Mouse (Mus musculus) olfactory bulb, adult 2 months (tissue): Measurements from ENCODE around the gene Timp2. TPM values are rescaled to one million over a fixed set of nuclear protein-coding genes. Genes with fewer than 3 reads are reported as not detected.
A peak's percentile ranks its signal among the peaks of the same experiment; 100 is the strongest.
"Not testable (repeated sequence)": the region's sequence is repeated elsewhere in the genome, so short reads cannot be mapped to it uniquely, and the experiment has no call there.

ENCODE experiments used
- H3K27ac ChIP-seq: fragments of 200-500 bp; 2 replicates; pipeline ENCODE4 v1.5.1; 2012; ENCODE audit warnings: low read depth, low read length; ENCODE audit not compliant: insufficient read depth
- H3K4me1 ChIP-seq: fragments of 200-500 bp; 2 replicates; pipeline ENCODE4 v1.6.1; 2012; ENCODE audit warnings: low read length; ENCODE audit not compliant: control insufficient read depth, insufficient read depth
- H3K4me3 ChIP-seq: fragments of 200-500 bp; 2 replicates; pipeline ENCODE4 v1.5.1; 2012; ENCODE audit warnings: mild to moderate bottlenecking, low read depth, low read length, moderate library complexity; ENCODE audit not compliant: insufficient read depth
- CTCF ChIP-seq: fragments of 200-500 bp; IDR thresholded peaks from 2 replicates; pipeline ENCODE4 v1.5.1; 2012; ENCODE audit warnings: low read depth, mild to moderate bottlenecking, low read length, moderate library complexity; ENCODE audit not compliant: insufficient read depth
- POLR2A ChIP-seq: fragments of 200-500 bp; IDR thresholded peaks from 2 replicates; pipeline ENCODE4 v1.6.1; 2012; ENCODE audit warnings: mild to moderate bottlenecking, low read depth, low read length, moderate library complexity; ENCODE audit not compliant: insufficient read depth
- WGBS: fragments of 180-500 bp; shearing (Covaris S2); methylation state at CpG from one replicate; pipeline ENCODE4 v1.1.7; 2018; 5-methylcytosine and 5-hydroxymethylcytosine counted together
- polyA plus RNA-seq: library from polyadenylated mRNA; stranded (reverse); fragments of >200 nt; gene quantifications from 2 replicates; pipeline ENCODE4 v1.2.4, GENCODE M21; 2012; ENCODE audit warnings: low replicate concordance; ENCODE audit not compliant: missing spikeins, insufficient read depth, insufficient read length

Timp2 gene
- polyA plus RNA-seq, 1 experiment, result 441 TPM

DNA sequence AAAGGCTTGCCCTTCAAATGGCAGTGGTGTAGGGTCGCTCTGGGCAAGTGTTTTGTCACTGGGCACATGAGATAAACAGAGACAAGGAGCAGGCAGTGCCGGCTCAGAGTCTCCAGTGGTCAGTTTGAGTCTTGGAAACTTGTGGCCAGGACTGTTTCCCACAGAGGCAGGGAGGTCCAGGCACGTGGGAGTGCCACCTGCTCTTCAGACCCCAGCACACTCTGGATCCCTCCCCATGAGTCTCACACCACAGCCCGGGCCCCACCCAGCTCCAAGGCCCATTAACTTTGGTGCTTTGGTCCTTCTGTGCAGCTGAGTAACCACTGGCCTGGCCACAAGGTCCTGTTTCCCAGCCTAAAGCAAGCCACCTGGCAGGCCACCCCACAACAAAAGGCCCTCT is 33.6 kb downstream of the Timp2 start:
- Histone ChIP-seq H3K4me3 (no peak overlapping the region), H3K27ac (no peak overlapping the region), H3K4me1 (peaks cover 28% of the 10 kb centered on the region)
- TF ChIP-seq CTCF (no peak), POLR2A (no peak)
- 74% methylated on average over 4 of the region's 4 CpGs for WGBS

DNA sequence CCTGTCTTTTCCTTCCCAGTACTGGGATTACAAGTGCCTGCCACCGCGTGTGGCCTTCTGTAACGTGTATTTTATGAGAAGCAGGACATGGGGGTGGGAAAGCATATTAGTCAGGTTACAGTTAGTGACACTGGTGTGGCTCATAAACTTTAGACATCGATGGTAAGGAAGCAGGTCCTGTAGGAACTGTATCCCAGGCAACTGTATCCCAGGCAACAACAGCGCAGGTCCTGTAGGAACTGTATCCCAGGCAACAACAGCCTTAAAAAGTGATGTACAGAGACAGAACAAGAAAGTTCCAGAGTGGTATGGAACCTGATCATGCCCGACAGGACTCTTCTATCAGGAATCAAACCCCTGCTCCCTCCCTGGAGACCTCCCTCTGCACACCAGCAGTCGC is 34.0 kb downstream of the Timp2 start:
- Histone ChIP-seq H3K27ac (no peak overlapping the region), H3K4me1 (peaks cover 23% of the 10 kb centered on the region), H3K4me3 (no peak overlapping the region)
- 57% methylated on average over 7 of the region's 7 CpGs for WGBS
- TF ChIP-seq CTCF (no peak), POLR2A (no peak)

DNA sequence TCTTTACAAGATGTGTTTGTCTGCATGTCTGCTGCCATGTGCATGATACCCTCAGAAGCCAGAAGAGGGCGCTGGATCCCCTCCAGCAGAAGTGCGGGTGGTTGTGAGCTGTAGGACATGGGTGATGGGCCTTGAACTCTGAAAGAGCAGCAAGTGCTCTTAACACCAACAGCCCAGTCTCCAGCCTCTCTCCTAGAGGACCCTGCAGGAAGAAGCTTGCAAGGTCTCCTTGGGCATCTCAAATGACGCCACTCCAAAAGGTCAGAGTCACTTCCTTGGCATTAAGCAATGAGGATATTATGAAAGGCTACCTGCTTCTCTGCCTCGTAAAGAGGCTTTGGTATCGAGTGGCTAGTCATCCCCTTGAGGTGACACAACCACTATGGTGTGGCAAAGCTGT is 36.9 kb downstream of the Timp2 start:
- Histone ChIP-seq H3K4me3 (no peak overlapping the region), H3K4me1 (peaks cover 16% of the 10 kb centered on the region), H3K27ac (no peak overlapping the region)
- WGBS, result 68% methylated on average over 5 of the region's 5 CpGs
- TF ChIP-seq CTCF (peak; percentile 61; the same call in 1 of the 2 replicates), POLR2A (no peak)

DNA sequence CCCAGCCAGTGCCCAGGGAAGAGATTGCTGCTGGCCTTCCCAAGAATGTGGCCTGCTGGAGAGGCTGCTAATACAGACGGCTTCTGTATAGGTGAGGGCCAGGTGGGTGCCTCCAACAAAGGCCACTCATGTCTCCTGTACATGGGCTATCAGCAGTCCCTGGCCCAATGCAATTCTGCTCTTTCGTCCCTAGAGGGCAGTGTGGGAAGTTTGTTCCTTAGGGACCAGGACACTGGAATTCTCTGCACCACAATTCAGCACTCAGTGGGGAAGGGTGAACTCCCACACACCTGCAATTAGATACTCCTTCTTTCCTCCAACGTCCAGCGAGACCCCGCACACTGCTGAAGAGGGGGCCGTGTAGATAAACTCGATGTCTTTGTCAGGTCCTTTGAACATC is 38.4 kb downstream of the Timp2 start:
- peaks cover 15% of the 10 kb centered on the region for H3K4me1 ChIP-seq
- no peak overlapping the region for H3K4me3 ChIP-seq
- 16% methylated on average over 7 of the region's 7 CpGs for whole genome bisulfite sequencing
- H3K27ac ChIP-seq, result no peak overlapping the region
- TF ChIP-seq CTCF, result no peak; the same call in 1 of the 2 replicates
- no peak for TF ChIP-seq POLR2A

DNA sequence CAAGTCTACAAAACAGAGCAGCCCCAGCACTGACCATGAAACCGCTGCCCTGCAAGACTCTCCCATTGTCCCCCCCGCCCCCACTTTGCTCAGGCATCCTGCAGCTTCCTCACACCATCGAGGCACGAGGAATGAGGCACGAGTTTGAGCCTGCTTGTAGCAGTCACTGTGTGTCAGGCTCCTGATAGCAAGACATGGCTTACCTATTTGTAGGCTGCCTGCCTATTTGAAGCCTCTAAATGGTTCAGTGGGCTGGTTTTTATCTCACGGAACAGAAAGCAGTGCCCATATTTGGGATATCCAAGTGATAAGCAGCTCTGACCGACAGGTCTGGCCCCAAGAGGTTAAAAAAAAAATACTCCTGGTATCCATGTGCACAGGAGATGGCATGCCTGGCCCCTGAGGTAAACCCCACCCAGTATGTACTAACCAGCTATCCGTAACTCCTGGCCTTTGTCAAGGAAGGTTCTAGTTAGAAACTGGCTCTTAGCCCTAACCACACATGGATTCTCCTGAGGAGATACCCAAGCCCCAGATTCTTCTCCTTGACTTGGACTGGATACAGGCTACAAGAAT is 39.2 kb downstream of the Timp2 start:
- 90% methylated on average over 8 of the region's 8 CpGs for WGBS
- Histone ChIP-seq H3K4me3 (no peak overlapping the region), H3K4me1 (peaks cover 11% of the 10 kb centered on the region), H3K27ac (no peak overlapping the region)
- no peak for TF ChIP-seq CTCF
- no peak for TF ChIP-seq POLR2A

DNA sequence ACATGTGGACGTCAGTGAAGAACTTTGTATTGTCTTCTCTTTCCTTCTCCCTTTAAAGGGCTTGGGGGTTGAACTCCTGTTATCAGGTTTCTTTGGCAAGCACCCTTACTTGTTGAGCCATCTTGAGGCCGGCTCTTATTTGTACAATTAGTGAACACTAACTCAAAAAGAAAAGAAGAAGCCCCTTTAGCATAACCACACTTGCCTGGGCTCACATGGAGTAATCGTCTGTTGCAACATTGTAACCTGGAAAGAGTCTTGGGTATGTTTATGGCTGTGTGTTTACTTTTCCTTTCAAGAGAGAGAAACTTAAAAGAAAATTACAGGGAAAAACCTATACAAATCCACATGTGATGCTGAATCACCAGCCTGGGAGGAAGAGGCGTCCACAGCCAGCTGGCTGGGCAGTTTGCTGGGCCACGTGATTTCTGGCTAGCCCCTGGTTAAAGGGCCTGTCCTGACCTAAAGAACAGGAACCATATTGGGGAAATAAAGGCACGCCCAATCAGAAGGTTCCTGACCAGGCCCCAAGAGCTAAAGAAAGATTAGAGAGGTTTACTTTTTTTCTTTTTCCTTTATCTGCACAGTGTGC is 43.3 kb downstream of the Timp2 start:
- Histone ChIP-seq H3K4me3 (no peak overlapping the region), H3K27ac (no peak overlapping the region; the same call in 1 of the 2 replicates), H3K4me1 (peaks cover 2% of the 10 kb centered on the region; the same call in 1 of the 2 replicates)
- TF ChIP-seq POLR2A (no peak), CTCF (no peak)
- 55% methylated on average over 6 of the region's 6 CpGs for WGBS

DNA sequence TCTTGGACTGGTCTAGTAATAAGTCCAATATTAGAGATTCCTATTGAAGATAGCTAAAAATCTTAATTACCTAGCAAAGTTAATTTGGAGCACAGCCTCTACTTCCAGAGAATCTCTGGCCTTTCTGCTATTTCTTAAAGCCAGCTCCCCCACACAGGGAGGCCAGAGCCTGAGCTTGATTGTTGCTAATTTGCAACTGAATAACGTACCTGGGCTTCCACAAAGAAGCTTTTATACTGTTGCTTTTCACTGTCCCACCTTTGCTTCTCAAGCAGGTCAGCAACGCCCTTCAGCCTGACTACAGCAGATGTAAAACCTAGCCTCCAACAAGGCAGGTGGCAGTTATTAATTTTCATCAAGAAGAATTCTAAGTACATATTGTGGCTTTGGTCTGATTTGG is 47.6 kb downstream of the Timp2 start:
- H3K4me1 ChIP-seq, H3K4me3 ChIP-seq, H3K27ac ChIP-seq: not testable (repeated sequence)
- 89% methylated on average over 2 of the region's 2 CpGs for whole genome bisulfite sequencing

DNA sequence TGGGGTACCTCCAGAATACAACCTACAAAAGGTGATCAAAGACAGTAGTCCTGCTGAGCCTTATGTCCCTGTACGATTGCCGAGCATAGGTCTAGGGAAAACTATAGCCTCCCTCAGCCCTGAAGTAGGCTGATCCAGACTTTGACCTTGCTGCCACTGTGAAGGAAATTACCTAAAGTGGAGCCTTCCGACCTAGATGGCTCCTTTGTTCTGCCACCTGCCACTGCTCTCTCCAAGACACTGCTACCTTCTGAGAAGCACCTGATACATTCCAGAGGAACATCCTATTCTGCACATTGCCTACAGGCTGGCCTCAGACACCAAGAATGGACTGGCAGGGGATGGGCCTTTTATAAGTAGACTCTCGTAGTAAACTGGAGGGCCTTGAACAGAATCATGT is 51.6 kb downstream of the Timp2 start:
- not testable (repeated sequence) for H3K4me3 ChIP-seq, H3K27ac ChIP-seq, H3K4me1 ChIP-seq
- WGBS, result 90% methylated on average over 4 of the region's 4 CpGs

DNA sequence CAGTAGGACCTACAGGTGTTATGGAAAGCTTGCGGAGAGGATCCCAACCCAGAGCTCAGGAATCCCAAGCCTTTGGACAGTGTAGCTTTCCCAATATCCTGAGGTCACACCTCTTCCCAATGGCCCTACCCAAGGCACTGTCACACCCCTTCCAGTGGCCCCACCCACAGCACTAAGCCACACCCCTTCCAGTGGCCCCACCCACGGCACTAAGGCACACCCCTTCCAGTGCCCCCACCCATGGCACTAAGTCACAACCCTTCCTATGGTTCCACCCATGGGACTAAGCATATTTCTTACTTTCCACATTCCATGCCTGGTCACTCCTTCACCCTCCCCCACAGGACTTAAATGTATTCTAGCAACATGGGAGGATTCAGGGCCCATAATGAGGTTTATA is 56.7 kb downstream of the Timp2 start:
- H3K4me3 ChIP-seq, result no peak overlapping the region
- no peaks in the 10 kb centered on the region for H3K4me1 ChIP-seq
- no peak for TF ChIP-seq CTCF
- no peak overlapping the region for H3K27ac ChIP-seq
- WGBS, result 81% methylated on average over 2 of the region's 2 CpGs

DNA sequence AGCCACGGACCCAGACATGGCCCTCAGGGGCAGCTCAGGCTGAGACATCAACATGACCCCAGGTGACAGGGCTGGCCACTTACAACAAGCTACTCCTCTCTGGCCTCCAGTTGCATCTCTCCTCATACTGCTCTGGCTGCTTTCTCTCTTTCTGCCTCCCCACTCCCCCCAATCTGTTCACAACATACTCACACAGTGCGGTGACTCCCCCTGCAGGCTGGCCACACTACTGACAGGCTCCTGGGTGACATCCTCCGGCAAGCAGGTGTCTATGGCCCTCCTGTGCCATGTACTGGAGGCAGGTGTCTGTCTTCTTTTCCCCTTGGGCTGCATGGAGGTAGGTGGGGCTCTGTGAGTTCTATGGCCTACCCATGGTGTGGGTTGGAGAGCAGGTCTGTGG is 57.6 kb downstream of the Timp2 start:
- Histone ChIP-seq H3K4me1 (no peaks in the 10 kb centered on the region), H3K27ac (no peak overlapping the region), H3K4me3 (no peak overlapping the region)
- TF ChIP-seq CTCF (no peak), POLR2A (no peak)
- 88% methylated on average over 3 of the region's 3 CpGs for WGBS
